Mouse (Mus musculus) ovary, postnatal 14 days (tissue): ENCODE measurements around the gene Rab7b.

Experiments
- DNase-seq: peaks from one replicate; pipeline ENCODE4 v3.0.0; 2022; ENCODE audit warnings: low spot score

The Rab7b gene

DNA sequence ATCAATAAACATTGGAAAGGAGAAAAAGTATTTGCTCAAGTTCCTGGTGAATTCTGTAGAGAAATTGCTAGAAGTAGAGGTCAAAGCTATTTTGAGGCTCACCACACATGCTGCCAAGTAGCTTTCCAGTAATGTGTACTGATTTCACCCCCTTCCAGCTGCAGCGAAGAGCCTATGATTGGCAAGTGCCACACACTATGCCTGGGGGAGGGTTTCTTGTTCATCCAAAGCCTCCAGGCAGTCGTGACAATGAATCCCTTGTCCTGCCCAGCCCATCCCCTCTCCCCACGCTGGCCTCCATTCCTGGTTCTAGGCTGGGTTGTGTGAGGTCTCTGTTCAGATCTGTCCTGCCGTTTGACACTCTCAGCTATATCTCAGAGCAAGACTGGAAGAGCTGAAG, 7.8 kb downstream of the Rab7b start:
- DNase-seq: no peak

DNA sequence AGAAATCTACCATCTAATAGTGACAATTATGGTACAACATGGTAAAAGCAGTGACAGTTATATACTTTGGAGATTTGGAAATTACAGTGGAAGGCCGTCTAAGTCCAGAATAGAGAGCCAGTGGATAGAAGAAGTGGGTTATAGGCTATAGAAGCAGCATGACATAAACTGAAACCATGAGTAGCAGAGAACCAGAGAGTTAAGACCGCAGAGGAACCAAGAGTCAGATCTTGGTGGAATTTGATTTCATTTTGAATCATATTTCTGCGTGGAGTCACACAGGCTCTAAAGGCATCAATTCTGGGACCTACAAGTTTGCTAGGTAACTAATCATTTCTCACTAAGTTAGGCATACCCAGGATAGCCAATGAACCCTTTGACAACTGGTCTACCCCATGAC, 10.3 kb downstream of the Rab7b start:
- no peak for DNase-seq

DNA sequence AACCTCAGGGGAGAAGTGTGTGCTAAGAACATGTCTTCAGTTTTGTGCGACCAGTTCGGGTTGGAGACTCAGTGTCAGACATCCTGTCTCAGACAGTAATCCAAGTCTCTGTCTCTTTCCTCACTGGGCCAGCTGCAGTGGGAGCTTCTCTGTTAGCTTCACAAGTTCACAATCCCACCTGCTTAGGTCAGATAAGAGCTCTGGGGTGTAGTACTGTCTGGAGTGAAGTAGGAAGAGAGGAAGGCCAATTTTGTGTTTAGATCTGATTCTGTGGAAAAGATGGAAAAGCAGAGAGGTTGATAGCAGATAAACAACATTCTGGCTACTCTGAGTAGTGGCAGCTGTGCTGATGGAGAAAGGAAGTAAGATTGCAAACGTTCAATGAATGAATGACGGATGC, 11.1 kb downstream of the Rab7b start:
- no peak for DNase-seq

DNA sequence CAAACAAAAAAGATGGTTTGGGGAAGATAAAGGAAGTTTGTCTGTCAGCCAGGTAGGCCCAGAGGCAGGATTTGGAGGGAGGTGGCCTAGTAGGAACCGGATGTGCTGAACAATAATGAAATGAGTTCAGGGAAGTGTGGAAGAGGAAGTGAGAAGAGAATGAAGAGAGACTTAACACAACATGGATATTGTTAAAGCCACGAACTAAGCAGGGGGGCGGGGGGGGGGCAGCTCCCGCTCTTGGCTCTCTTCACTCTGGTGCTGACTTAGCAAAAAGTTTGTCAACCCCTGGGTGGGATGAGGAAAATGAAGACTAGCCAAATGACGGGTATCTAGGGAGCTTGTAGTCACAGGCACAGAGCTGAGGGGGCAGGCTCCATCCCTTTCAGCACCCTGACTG, 12.0 kb downstream of the Rab7b start:
- DNase-seq: no peak

DNA sequence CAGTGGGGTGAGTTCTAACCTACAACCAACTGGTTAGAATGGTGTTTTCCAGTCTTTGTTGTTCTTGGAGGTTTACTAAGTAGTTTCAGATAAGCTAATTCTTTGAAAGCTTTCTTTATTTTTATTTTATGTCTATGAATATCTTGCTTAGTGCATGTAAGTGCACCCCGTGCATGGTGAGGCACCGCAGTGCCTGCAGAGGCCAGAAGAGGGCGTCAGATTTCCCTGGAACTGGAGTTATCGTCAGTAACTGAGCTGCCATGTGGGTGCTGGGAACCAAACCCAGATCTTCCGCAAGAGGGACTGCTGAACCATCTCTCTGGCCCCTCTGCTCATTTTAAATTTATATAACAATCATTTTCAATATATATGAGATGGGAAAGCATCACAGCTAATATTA, 12.9 kb downstream of the Rab7b start:
- no peak for DNase-seq

DNA sequence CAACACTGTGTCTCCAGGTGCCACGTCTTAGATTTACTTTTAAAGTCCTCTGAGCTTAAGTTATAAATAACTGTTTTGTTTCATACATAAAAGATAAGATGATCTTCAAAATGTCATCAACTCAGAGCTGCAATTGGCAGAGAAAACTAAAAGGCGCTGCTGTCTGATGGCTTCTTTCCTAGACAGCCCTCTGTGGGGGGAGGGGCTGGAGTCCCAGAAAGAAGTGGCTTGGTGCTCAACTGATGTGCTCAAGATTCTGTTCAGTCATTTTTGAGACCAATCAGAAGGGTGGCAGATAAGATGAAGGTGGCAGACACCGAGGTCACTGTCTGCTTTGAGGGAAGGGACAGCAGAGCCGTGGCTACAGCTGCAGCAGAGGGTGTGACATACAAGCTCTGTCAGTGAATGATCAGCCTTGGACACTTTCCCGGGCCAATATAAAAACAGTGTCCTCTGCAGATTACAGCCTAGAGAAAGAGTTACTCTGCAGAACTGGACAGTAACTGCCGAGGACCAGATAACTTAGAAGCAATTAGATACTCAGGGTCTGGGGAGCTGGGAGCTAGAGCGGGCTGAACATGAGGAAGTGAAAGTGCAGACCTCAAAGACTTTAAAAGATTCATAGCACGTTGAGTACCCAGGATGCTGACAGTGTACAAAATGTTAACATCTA, 13.7 kb downstream of the Rab7b start:
- DNase-seq: no peak

DNA sequence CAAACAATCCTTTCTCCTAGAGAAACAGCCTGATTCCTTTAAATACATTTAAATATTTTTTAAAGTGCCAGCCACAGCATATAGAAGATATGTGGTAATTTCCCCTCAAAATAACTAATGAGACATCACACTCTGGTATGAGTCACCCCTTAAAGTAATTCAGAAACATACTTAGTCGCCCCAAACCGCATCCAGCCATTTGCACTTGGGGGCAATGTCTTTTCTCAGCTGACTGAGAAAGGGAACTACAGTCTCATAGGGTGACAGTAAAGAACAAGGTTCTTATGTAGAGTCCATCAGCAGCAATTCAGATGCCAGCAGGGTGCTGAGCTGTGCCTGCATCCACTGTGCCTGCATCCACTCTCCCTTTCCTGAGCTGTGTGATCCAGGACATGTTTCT, 15.0 kb downstream of the Rab7b start:
- DNase-seq: no peak

DNA sequence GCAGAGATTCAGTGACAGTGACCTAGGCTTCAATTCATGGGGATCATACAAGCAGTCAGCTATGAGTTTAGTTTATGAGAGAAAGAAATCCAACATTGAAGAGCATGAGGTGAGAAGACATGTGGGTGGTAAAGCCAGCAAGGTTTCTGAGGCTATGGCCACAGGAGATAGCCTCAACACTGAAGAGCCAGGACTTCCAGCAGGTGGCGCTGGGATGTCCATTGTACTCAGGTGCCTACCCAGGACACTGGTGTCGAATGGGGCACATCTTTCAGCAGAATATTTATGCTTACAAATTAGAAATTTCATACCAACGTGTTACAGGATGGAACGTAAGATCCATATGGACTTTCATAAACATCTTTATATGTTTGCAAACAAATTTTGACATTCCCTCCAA, 19.8 kb downstream of the Rab7b start:
- DNase-seq: no peak

DNA sequence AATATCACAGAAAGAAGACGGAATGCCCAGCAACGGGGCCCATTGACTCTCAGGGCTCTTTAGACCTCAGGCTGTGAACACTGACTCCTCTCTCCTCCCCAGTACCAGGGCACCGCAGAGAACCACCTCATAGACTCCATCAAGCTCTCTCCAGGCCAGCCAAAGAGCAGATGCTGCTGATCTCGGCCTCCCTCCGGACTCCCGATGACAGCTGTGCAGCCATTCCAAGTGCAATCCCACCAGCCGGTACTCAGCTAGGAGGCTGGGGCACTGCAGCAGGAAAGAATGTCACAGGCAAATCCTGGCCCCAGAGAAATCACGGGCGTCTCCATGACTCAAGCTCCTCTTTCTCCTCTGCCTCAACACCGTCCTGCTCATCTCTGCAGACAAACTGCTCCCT, 23.0 kb downstream of the Rab7b start:
- no peak for DNase-seq

DNA sequence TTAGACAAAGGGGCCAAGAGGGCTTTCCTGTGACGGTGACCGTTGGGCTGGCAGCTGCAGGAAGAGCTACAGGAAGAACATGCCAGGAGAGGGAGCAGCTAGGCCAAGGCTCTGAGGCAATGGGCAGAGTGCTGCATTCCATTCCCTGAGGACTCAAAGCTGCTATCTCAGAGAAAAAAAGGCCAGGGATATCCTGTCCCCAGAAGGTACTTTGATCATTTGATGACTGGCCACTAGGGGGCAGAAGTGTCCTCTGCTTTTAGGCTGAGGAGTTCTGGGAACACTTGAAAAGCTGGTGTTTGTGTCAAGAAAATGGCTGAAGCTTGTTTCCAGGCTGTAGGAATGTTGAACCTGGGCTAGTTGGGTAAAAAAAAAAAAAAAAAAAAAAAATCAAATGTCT, 23.9 kb downstream of the Rab7b start:
- DNase-seq: peak; percentile 80

DNA sequence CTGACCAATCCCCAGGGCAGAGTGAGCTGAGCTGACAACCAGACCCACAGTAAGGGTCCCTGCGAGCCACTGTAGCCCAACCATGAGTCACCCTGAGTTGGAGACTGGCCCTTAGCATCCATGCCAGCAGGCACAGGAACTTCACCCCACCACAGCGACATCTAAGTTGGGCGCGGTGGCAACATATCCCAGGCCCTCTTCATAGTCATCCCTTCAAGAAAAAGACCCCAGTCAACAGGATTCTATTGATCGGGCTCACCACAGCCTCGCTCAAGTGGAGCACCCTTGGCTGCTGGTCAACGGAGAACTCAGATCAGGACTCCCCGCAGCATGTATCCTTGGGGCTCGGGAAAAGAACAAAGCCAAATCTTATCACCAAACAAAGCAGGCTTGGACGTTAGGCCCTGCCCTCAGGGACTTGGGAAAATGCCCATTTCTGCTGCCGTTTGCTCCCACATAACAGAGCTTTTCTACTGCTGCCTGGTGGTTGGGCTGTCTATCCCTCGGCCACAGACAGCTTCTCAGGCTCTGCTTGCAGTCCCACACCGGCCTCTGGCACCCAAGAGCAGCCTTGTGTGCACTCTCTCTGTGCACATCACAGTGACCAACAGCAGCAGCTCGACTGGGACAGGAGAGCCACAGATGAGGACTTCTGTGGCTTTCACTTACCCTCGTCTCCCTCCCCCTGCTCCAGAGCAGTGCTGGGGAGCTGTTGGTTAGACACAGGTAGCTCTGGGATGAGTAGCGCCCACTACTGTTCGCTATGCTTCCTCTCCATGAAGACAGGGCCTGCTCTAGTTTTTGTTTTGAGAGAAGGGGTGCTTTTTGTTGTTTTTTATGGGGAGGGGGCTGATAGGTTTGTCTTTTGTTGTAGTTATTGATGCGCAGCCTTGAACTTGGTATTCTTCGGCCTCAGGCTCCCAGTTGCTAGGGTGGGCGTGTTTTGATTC, 26.2 kb downstream of the Rab7b start:
- DNase-seq: peak; percentile 34

DNA sequence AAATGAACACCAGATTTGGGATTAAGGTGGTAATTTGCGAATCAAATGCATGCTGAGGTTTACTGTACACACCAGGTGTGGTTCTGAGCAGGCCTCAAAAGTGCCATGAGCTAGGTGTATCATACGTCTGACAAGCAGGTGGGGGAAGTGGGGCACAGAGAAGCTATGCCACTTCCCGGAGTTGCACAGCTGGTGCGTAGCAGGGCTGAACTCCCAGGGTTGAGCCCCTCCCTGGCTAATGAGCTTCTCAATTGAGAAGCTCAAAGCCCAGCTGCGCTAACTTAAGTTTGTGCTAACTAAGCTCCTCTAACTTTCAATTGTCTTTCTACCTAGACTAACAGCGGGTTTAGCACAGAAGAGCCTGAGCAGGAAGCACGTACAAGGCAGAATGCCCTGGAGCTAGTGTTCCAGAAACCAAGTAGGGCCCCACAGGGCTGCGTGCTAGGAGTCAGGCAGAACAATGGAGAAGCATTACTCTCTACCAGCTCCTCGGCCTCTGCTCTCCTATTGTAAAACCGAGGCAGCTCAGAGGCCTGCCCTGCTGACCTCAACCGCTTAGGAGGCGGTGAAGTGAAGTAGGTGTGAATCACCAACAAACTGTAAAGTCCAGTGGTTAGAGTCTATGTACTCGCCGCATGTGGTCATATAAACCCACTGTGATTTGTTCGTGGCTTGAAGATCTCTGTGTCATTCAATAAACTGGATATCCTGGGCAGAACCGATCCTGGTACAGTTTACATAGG, 30.6 kb downstream of the Rab7b start:
- DNase-seq: no peak

DNA sequence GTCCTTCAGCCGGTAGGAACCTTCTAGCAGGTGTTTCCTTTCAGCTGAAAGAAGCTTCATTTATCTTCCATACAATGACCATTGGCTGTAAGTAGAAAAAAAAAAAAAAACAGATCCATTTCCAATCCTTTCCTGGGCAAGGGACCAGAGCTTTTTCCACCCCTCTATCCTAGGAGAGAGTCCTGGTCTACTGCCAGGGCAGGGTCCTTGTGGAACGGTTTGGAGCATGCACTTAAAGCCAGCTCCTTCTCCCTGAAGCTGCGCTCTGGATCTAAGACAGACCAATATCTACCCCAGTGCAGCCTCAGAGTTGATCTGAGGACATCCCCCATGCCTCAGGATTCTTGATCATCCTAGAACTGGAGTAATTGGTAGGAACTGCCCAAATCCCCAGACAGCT, 33.5 kb downstream of the Rab7b start:
- DNase-seq: no peak

DNA sequence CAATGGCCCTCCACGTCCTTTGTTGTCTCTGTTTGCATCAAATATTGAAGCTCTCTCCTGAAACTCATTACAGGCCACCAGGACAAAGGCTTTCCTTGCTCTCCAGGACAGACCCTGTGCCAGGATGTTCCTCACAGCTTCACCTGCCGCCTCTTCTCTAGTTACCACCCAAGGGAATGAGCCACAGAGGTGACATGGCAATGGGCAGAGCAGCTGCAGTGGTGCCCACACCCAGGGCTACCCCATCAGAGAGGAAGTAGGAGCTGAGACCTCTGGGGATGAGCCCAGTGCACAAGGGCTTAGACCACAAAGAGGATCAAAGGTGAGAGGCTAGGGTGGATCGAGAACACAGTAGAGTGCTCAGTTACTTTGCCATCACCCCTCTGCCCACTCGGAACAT, 35.1 kb downstream of the Rab7b start:
- no peak for DNase-seq

DNA sequence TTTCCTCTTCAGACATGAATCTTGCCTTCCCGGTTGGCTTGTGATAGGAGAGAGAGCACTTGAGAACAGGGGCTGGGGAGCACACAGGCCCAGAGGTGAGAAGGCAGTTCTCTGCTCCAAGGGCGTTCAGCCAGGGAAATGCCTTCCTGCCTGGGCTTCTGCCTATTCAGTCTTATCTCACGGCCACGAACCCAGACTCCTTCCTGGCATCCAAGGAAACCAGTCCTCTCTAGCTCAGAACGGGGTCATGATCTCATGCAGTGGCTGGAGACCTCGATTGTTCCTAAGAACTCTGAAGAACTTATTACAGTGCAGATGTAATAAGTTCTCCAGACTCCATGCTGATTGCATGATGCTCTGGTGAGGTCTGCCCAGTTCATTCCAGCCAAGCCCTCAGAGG, 38.1 kb downstream of the Rab7b start:
- no peak for DNase-seq

DNA sequence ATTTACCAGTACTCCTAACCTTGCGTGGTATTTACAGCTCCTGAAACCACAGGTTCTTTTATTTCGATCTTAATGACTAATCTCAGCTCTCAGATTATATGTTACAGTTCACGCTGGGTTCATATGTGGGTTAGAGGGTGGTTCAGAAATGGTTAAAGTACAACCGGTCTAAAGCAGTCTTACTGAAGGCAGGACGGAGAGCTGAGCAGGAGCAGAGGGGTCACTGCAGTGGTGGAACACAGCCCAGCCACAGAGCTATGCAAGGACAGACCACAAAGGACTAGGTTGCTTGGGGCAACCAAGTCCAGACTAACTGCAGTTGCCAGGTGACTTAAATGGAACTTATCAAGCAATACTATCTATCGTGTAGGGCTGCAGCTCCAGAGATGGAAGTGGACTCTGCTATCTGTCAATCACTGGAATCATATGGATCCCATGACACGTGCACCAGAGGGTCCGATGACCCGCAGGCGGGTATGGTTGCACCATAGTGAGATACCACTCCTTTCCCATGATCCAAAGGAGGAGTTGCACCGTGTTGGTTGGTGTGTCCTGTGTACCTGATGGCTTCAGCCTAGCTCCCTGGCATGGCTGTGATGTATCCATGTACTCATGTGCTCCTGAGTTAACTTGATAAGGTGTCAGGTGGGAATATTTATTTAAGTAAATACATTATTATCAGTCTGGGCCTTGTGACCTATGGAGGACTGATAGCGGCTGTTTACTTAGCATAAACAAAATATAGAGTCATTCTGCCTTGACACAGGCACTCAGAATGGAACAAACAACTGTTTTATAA, 42.3 kb downstream of the Rab7b start:
- DNase-seq: no peak

DNA sequence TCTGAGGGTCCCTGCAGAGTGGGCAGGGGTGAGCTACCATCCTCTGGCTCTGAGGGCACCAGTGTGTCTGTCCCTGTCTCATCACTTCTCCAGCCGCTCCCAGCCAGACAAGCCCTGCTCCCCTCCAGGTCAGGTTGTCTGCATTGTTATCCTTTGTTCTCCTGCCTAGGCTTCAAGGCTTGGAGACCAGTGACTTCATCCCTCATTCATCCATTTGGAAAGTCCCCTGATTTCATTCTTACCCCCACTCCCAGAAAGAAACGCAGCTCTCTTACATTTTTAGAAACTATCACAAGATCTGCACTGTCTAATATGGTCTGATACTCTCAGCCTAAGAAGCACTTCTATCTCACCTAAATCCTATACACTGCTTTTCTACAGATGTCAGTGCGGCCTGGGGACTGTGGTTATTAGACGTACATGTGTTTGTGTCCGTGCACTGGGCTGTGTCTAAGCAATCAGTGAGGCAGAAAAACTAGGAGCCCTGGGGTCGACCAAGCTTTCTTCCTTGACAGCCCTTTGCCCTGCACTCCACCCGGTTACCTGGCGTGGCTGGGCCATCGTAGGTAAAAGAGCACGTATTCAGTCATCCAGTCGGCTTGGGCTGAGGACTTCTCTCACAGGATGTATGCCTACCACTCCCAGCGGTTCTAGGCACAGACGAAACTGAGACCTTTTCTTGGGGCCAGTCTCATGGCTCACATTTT, 45.1 kb downstream of the Rab7b start:
- no peak for DNase-seq

DNA sequence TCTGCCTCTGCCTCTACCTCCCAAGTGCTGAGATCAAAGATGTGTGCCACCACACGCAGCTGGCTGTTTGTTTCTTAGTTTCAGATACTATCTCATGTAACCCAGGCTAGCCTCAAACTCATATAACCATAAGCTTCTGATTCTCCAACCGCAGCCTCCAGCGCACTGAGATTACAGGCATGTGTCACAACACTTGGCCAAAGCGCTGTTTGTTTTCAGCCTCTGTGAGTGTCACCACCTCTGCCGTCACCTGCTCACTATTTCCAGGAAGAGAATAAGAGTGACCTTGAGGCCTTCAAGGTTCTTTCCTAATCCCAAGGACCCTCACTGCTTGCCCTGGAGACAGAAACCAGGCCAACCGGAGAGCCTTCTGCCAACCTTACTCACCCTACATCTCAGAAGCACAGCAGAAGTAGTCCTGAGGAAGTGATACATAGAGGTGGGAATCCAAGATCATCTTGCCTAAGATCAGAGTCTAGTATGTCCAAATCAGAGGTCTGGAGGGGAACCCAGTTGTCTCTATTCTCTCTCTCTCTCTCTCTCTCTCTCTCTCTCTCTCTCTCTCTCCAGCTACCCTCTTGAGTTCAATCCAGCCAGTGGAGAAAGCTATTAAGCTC, 46.3 kb downstream of the Rab7b start:
- DNase-seq: no peak

DNA sequence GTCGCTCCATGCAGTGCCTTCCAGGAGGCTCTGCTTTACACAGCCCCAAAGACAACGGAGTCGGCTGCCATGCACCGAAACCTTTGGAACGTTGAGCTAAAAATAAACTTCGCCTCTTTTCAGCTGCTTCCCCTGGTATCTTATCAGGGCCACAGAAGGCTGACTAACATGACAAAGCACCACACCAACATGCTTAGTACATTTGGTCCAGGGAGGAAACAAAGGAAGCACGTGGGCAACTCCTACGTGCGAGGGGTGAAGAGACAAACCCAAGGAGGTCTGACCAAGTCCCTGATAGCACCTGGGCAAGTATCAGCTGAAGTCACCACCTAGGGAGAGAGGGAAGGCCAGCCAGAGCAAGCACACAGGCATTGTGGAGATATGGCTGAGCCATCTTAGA, 48.0 kb downstream of the Rab7b start:
- no peak for DNase-seq

DNA sequence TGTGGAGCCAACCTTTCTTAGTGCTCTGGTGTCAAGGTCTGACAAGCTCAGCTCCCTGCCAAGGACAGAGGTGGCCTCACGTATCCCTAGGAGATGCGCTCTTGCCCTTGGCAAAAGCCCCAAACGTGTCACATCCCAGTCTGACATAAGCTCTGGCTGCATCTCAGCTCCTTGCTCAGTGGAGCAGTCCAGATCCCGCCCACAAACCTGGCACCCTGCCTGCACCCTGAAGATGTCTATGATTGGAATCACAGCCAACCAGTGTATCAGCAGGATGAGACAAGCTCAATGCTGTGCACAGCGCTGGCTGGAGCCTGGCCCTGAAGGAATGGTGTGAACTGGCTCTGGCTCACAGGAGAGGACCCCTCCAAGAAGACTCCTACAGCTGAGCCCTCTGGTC, 48.8 kb downstream of the Rab7b start:
- DNase-seq: peak; percentile 75

DNA sequence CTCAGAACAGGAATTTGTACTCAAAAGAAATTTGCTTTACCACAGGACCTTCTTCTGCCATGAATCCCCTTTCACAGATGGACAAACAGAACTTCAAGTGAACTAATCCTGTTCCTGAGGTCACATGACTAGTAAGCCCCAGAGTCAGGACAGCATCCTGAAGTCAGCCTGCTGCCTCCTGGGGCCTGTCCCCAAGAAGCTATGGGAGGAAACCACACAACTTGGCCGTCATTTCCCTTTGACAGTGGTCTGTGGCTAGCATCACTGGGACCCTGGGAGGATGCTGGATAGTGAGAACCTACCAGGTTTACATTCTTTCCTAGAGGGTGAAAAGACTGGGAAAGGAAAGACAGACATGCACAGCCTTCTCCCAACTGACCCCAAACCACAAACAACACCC, 50.3 kb downstream of the Rab7b start:
- no peak for DNase-seq
